ENCODE assay signal across 1 mouse cellular context in the genomic region with DNA sequence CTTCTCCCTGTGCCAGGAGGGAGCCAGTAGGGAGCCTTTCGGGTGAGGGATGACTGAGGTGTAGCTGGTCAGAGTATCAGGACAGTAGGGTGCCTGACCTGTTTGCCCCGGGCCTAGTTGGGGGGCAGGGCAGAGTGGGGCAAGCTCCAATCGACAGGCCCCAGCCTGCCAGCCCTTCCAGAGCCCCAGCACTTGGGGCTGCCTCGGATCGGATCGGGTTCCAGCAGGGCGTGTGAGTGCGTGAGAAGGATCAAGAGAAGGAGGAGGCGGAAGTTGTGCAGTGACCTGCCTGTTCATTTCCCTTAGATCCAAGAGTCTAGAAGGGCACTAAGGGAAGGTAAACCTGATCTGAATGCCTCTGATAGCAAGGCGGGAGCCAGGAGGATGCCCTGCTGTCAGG.
TF ChIP-seq lines count a peak whose summit lies in the region.

No protein-coding gene starts in this region.

TF ChIP-seq in ES-E14, 5 proteins besides CTCF, POLR2A, EP300 and RAD21:
- TF ChIP-seq CHD2 (IDR thresholded peaks at IDR 0.05; ENCODE audit: low read depth, low read length) = no peak
